Mouse (Mus musculus) erythroblast, embryonic 14.5 days (primary cell): ENCODE data around the gene Lifr. TPM values are rescaled to one million over a fixed set of nuclear protein-coding genes. Genes with fewer than 3 reads are reported as not detected.

Source experiments
- H3K27me3 ChIP-seq: 2 replicates; pipeline ENCODE4 v1.6.1; 2012; ENCODE audit warnings: inconsistent platforms; ENCODE audit not compliant: control insufficient read depth
- H3K36me3 ChIP-seq: 2 replicates; pipeline ENCODE4 v1.6.1; 2012; ENCODE audit warnings: mild to moderate bottlenecking, inconsistent platforms; ENCODE audit not compliant: control insufficient read depth
- H3K4me1 ChIP-seq: 2 replicates; pipeline ENCODE4 v1.6.1; 2012; ENCODE audit warnings: inconsistent platforms; ENCODE audit not compliant: control insufficient read depth
- H3K4me3 ChIP-seq: replicated peaks from 2 replicates; pipeline ENCODE3; 2012; ENCODE audit warnings: moderate library complexity, mild to moderate bottlenecking, inconsistent platforms
- H3K9me3 ChIP-seq: 2 replicates; pipeline ENCODE4 v1.6.1; 2012; ENCODE audit warnings: low read length, inconsistent platforms, mixed read lengths; ENCODE audit not compliant: control insufficient read depth
- GATA1 ChIP-seq: IDR thresholded peaks from 2 replicates; pipeline ENCODE4 v1.6.1; 2012; ENCODE audit warnings: low read length, inconsistent platforms, mixed read lengths
- TAL1 ChIP-seq: IDR thresholded peaks from 3 replicates; pipeline ENCODE4 v1.6.1; 2012; ENCODE audit warnings: low read length, inconsistent platforms, mixed read lengths
- polyA plus RNA-seq: library from polyadenylated mRNA; stranded (reverse); fragments of >175 nt; gene quantifications from 2 replicates; pipeline ENCODE4 v1.2.3, GENCODE M21; 2012

The Lifr gene
- polyA plus RNA-seq, 1 experiment = not detected

DNA sequence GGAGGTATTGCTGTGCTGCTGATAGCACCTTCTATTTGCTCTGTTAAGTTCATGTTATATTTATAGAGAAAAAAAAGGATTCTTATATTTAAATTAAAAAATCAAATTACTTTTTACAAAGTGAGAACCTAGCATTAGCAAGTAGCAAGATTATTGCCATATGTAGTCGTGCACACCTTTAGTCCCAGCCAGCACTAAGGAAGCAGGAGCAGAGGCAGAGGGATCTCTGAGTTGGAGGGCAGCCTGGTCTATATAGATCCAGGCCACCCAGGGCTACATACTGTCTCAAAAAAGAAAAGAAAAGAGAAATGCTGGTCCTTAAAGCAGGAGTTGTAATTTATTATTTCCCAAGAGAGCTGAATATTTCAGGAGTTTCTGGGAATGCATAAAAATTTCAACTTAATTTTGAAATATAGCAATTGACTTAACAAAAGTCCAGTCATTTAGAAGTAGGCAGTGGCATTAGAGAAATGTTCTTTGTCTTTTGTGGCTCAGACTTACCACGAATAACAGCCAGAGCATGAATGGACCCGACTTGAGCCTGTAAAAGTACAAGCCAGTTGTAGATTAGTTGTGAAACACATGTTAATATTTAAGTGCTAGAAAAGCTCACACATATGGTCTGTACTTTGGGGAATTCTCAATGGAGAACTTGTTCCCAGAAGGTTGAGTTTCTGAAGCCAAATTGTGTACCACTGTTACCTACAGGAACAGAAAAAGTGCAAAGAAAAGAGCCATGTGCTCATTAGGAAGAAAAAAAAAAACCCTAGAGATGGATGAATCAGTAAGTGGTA is 107.4 kb downstream of the Lifr start:
- Histone ChIP-seq H3K9me3 (no peaks in the 10 kb centered on the region), H3K36me3 (no peaks in the 10 kb centered on the region), H3K4me3 (no peak overlapping the region), H3K27me3 (no peaks in the 10 kb centered on the region), H3K4me1 (no peaks in the 10 kb centered on the region)
- TF ChIP-seq GATA1 (no peak), TAL1 (no peak)

DNA sequence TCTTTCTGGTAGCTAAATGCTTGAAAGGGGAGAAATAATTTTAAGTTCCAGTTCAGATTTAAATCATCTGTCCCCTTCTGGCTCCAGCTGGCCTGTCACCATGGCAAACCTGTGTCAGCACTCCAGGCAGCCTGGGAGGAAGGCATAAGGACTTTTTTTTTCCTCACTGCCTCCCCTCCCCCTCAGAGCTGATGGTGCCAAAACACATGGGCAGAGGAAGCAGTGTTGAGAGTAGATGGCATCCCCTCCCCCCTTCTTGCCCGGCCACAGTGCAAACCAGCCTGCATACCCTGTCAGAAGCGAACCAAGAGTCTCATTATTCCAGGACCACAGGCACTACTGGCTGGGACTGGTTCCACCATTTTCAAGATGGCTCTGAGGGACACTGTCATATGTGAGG is 108.4 kb downstream of the Lifr start:
- Histone ChIP-seq H3K9me3 (no peaks in the 10 kb centered on the region), H3K4me1 (no peaks in the 10 kb centered on the region), H3K27me3 (no peaks in the 10 kb centered on the region), H3K36me3 (no peaks in the 10 kb centered on the region), H3K4me3 (no peak overlapping the region)
- no peak for TF ChIP-seq TAL1
- TF ChIP-seq GATA1 = no peak

GRCm38 (mm10) chr15:7200286-7200685 is 109.9 kb downstream of the Lifr start:
- H3K4me1 ChIP-seq = no peaks in the 10 kb centered on the region
- no peaks in the 10 kb centered on the region for H3K9me3 ChIP-seq
- H3K36me3 ChIP-seq = no peaks in the 10 kb centered on the region
- no peak overlapping the region for H3K4me3 ChIP-seq
- no peaks in the 10 kb centered on the region for H3K27me3 ChIP-seq
- TF ChIP-seq TAL1 (no peak), GATA1 (no peak)

DNA sequence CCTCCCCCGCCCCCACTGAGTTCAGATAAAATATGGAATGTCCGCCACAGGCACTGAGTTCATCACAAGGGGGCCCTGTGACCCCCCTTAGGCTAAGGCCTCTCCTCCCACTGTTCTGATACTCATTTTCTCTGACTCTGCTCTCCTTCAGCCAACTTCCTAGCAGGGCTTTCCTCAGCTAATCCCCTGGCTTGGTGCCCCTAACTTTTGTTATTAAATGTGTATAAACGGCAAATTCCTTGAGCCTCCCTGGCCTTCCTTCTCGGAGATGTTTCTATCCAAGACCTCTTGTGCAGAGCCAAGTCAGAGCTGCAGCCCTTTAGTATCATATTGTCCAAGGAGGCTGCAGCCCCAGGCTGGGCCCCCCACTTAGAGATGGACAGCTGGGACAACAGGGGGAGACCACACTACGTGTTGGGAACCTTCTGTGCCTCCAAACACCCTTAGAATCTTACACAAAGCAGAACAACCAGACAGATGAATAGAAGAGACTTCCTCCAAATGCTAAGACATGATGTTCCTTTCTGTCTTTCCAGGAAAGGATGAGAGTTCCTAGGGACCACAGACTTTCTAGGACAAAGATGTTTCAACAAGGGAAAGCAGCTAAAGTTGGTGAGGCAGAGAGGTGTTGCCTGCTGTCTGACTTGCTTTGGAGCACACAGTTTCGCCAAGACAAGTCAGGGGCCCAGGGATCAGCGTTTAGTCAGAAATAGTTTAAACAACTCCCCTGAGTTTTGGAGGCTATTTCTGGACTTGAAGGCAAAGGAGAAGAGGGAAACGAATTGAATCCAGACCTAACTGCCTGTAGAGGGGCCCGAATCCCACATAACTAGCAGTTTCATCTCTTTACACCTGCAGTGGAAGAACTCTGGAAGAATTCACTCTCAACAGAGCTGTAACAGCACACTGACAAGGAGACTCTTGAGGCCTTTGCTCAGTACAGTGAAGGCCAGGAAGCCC is 111.3 kb downstream of the Lifr start:
- Histone ChIP-seq H3K27me3 (no peaks in the 10 kb centered on the region), H3K36me3 (no peaks in the 10 kb centered on the region), H3K9me3 (no peaks in the 10 kb centered on the region), H3K4me3 (no peak overlapping the region), H3K4me1 (no peaks in the 10 kb centered on the region)
- no peak for TF ChIP-seq GATA1
- TF ChIP-seq TAL1 = no peak

GRCm38 (mm10) chr15:7202981-7203380 is 112.6 kb downstream of the Lifr start:
- Histone ChIP-seq H3K36me3 (no peaks in the 10 kb centered on the region), H3K27me3 (no peaks in the 10 kb centered on the region), H3K9me3 (no peaks in the 10 kb centered on the region), H3K4me1 (no peaks in the 10 kb centered on the region), H3K4me3 (no peak overlapping the region)
- no peak for TF ChIP-seq GATA1
- TF ChIP-seq TAL1 = no peak

DNA sequence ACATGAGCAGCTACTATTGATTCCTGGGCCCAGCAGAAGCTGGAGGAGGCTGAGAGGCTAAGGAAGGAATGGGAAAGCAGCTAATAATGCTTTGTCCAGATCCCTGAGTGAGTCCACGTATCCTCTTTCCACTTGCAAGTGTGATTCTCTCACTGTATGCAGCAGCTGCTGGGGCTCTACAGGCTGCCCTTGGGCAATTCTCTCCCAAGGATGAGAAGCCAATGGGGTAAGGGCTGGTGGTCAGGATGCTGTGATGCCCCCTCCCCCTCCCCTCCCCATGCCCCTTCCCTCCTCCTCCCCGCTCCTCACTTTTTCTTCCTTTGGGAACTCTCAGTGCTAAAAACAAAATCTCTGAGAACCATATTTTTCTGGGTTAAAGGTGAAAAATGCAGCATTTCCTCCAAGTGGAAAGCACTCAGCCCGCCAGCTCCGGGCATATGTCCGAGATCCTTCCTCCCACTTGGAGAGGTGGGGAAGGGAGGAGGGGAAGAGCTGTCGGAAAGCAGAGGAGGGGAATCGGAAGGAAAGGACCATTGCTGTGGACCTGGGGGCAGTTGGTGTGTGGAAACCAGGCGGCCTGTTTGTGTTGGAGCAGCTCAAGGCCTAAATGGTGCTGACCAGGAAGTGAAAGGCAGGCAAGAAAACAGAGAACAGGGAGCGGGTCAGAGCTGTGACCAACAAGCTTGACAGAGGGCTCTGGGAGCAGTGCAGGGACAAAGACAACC is 113.4 kb downstream of the Lifr start:
- H3K4me1 ChIP-seq = no peaks in the 10 kb centered on the region
- H3K9me3 ChIP-seq = no peaks in the 10 kb centered on the region
- TF ChIP-seq GATA1 (no peak), TAL1 (no peak)
- no peaks in the 10 kb centered on the region for H3K36me3 ChIP-seq
- no peaks in the 10 kb centered on the region for H3K27me3 ChIP-seq
- H3K4me3 ChIP-seq = no peak overlapping the region

GRCm38 (mm10) chr15:7204917-7205316 is 114.5 kb downstream of the Lifr start:
- TF ChIP-seq TAL1 (no peak), GATA1 (no peak)

GRCm38 (mm10) chr15:7206110-7206509 is 115.7 kb downstream of the Lifr start:
- TF ChIP-seq TAL1 (no peak), GATA1 (no peak)
- no peaks in the 10 kb centered on the region for H3K4me1 ChIP-seq
- no peaks in the 10 kb centered on the region for H3K9me3 ChIP-seq
- no peaks in the 10 kb centered on the region for H3K36me3 ChIP-seq
- no peak overlapping the region for H3K4me3 ChIP-seq
- H3K27me3 ChIP-seq = no peaks in the 10 kb centered on the region

More at GRCm38 (mm10) chr15:7204917-7205316, 114.5 kb downstream of the Lifr start:
- H3K4me3 ChIP-seq = no peak overlapping the region
- no peaks in the 10 kb centered on the region for H3K36me3 ChIP-seq
- H3K4me1 ChIP-seq = no peaks in the 10 kb centered on the region
- no peaks in the 10 kb centered on the region for H3K27me3 ChIP-seq
- H3K9me3 ChIP-seq = no peaks in the 10 kb centered on the region
